Mouse (Mus musculus) liver, adult 2 months (tissue): Measurements from ENCODE around the gene Igfbpl1. TPM values are rescaled to one million over a fixed set of nuclear protein-coding genes. Genes with fewer than 3 reads are reported as not detected.

Experiments
- DNase-seq: peaks from one replicate; pipeline ENCODE4 v3.0.0-alpha.2; 2011; ENCODE audit warnings: low read depth, low spot score; ENCODE audit errors: extremely low read depth
- H3K27ac ChIP-seq: fragments of 200-500 bp; replicated peaks from 2 replicates; pipeline ENCODE4 v1.5.1; 2012; ENCODE audit warnings: low read depth, mild to moderate bottlenecking, control low read depth, inconsistent platforms, low read length; ENCODE audit not compliant: insufficient read depth
- H3K27me3 ChIP-seq: fragments of 200-500 bp; 2 replicates; pipeline ENCODE4 v1.6.1; 2012; ENCODE audit warnings: mild to moderate bottlenecking, moderate library complexity, low read length, inconsistent platforms; ENCODE audit not compliant: control insufficient read depth, insufficient read depth
- H3K36me3 ChIP-seq: fragments of 200-500 bp; 2 replicates; pipeline ENCODE4 v1.6.1; 2012; ENCODE audit warnings: low read length, inconsistent platforms; ENCODE audit not compliant: control insufficient read depth, insufficient read depth
- H3K4me1 ChIP-seq: fragments of 200-500 bp; 2 replicates; pipeline ENCODE4 v1.6.1; 2011; ENCODE audit warnings: low read length; ENCODE audit not compliant: control insufficient read depth, insufficient read depth
- H3K4me3 ChIP-seq: fragments of 200-500 bp; 2 replicates; pipeline ENCODE4 v1.5.1; 2011; ENCODE audit warnings: low read depth, mild to moderate bottlenecking, control low read depth, low read length, moderate library complexity; ENCODE audit not compliant: insufficient read depth
- H3K79me2 ChIP-seq: fragments of 200-500 bp; 2 replicates; pipeline ENCODE4 v1.6.1; 2012; ENCODE audit warnings: inconsistent platforms, mild to moderate bottlenecking, low read length, moderate library complexity; ENCODE audit not compliant: control insufficient read depth, insufficient read depth
- H3K9ac ChIP-seq: fragments of 200-500 bp; 2 replicates; pipeline ENCODE4 v1.6.1; 2012; ENCODE audit warnings: low read depth, mild to moderate bottlenecking, control low read depth, inconsistent platforms, low read length
- CTCF ChIP-seq: fragments of 200-500 bp; IDR thresholded peaks from 2 replicates; pipeline ENCODE4 v1.5.1; 2011; ENCODE audit warnings: low read depth, low read length, control low read depth
- POLR2A ChIP-seq: fragments of 200-500 bp; IDR thresholded peaks from 2 replicates; pipeline ENCODE4 v1.6.1; 2011; ENCODE audit warnings: low read length, control low read depth; ENCODE audit not compliant: insufficient read depth; ENCODE audit errors: extremely low read depth
- WGBS: fragments of 180-500 bp; shearing (Covaris S2); methylation state at CpG from one replicate; pipeline ENCODE4 v1.1.7; 2018; 5-methylcytosine and 5-hydroxymethylcytosine counted together
- polyA plus RNA-seq: library from polyadenylated mRNA; depleted of rRNA; stranded (reverse); fragments of >200 nt; gene quantifications from 2 replicates; pipeline ENCODE4 v1.2.3, GENCODE M21; 2012
- total RNA-seq: library from RNA; depleted of rRNA; stranded (reverse); fragments of >200 nt; gene quantifications from 2 replicates; pipeline ENCODE4 v1.2.3, GENCODE M21; 2014

Gene Igfbpl1
- total and polyA plus RNA-seq, 2 experiments = not detected

DNA sequence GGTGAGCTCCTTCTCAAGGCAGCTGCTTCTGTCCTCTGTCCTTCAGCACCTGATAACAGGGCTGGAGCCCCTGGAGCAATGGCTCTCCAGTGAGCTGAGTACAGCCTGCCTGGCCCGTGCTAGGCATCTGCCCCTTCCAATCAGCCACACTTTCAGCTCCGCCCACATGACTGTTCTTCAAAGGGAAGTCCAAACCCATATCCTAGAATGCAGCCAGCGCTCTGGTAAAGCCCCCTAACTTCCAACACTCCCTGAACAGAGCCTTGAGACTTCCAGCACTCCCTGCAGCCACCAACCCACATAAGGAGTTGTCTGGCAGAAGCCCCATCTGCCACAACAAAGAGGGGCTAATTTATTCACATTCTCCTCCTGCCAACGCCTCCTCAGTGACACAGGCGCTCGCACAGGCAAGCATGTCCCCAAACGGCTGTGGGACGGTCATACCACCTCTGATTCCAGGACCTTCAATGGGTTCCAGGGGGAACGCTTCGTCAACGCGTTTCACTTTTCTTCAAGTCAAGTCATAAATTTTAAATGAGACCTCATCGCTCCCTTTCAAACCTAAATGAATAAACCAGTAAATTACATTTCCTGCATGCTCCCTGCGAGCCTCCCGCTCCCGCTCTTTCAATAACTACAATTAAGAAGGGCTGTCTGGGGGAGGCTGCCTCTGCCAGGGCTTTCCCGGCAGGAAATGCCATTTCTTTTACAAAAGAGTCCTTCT is 7.4 kb downstream of the Igfbpl1 start:
- Histone ChIP-seq H3K36me3 (no peaks in the 10 kb centered on the region), H3K79me2 (no peaks in the 10 kb centered on the region), H3K27ac (no peak overlapping the region), H3K4me1 (peaks cover 3% of the 10 kb centered on the region), H3K27me3 (no peaks in the 10 kb centered on the region), H3K4me3 (no peak overlapping the region), H3K9ac (no peak overlapping the region)
- DNase-seq = no peak
- 39% methylated on average over 17 of the region's 17 CpGs for WGBS
- TF ChIP-seq CTCF (no peak), POLR2A (no peak)

- TF ChIP-seq CTCF (no peak), POLR2A (no peak)
- Histone ChIP-seq H3K27ac (no peak overlapping the region), H3K4me1 (peaks cover 3% of the 10 kb centered on the region), H3K9ac (no peak overlapping the region), H3K4me3 (no peak overlapping the region), H3K36me3 (no peaks in the 10 kb centered on the region), H3K27me3 (no peaks in the 10 kb centered on the region), H3K79me2 (no peaks in the 10 kb centered on the region)
- WGBS = 72% methylated on average over 3 of the region's 4 CpGs
- DNase-seq = no peak
Observed at GRCm38 (mm10) chr4:45818814-45819207, 7.9 kb downstream of the Igfbpl1 start.

DNA sequence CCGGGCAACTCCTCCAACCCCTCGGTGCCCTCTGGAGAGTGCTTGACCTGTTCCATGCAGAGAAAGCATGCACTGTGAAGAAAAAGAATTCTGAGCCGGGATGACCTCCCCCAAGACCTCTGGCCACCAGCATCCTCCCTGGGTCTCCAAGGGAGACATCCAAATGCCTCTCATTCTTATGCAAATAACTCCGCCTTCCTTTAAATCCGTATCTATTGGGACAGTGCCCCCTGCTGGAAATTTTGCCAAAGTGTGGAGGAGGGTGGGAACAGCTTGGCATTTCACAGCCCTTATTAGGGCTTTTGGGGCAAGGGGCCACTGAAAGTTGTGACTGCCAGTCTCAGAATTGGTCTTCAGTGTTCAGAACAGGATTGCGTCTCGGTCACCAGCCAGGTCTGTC is 11.2 kb downstream of the Igfbpl1 start:
- Histone ChIP-seq H3K27me3 (no peaks in the 10 kb centered on the region), H3K9ac (no peak overlapping the region), H3K36me3 (no peaks in the 10 kb centered on the region), H3K79me2 (no peaks in the 10 kb centered on the region), H3K4me1 (peaks cover under 1% of the 10 kb centered on the region), H3K27ac (no peak overlapping the region), H3K4me3 (no peak overlapping the region)
- 54% methylated on average over 7 of the region's 7 CpGs for WGBS
- peak; percentile 9; the same call in 1 of the 2 replicates for TF ChIP-seq CTCF
- no peak for TF ChIP-seq POLR2A
- no peak for DNase-seq

DNA sequence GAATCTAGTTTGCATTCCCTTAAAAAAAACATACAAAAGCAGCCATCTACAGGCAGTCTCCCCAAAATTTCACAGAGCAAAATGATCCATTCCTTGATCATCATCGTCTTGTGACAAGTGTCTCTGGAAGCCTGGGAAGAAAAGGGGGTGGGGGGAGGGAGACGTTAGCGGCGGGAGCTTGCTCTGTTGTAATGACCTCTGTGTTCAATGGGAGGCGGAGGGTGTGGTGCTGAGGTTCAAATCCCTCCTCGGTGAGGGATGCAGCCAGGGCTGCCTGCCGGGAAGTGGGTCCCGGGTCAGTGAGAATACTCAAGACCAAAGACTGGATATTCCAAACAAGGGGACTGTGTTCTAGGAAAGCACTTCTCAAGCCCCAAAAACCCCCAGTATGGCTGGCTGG is 15.5 kb downstream of the Igfbpl1 start:
- Histone ChIP-seq H3K4me3 (no peak overlapping the region), H3K27me3 (no peaks in the 10 kb centered on the region), H3K9ac (no peak overlapping the region), H3K4me1 (no peaks in the 10 kb centered on the region), H3K27ac (no peak overlapping the region), H3K36me3 (no peaks in the 10 kb centered on the region), H3K79me2 (no peaks in the 10 kb centered on the region)
- WGBS = 49% methylated on average over 8 of the region's 8 CpGs
- DNase-seq = no peak
- TF ChIP-seq CTCF (no peak), POLR2A (no peak)

DNA sequence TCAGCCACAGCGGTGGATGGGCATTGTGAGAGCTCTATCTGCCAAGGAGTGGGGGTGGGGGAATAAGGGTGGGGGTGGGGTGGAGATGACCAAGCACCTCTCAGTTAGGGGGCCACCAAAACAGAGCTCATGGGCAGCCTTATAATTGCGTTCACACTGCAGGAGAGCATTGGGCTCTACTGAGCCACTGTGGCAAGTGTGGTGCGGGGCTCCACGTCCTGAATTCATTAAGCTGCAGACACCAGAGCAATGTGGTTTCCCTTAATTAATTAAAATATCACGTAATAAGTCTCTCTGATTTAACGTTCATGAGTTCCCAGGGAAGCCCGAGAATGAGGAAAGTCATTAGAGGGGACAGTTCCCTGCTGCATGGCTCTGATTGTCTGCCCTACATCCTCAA is 18.7 kb downstream of the Igfbpl1 start:
- Histone ChIP-seq H3K27ac (no peak overlapping the region), H3K79me2 (no peaks in the 10 kb centered on the region), H3K9ac (no peak overlapping the region), H3K4me3 (no peak overlapping the region), H3K4me1 (no peaks in the 10 kb centered on the region), H3K27me3 (no peaks in the 10 kb centered on the region), H3K36me3 (no peaks in the 10 kb centered on the region)
- 77% methylated on average over 7 of the region's 7 CpGs for WGBS
- no peak for TF ChIP-seq POLR2A
- TF ChIP-seq CTCF = no peak
- no peak for DNase-seq

GRCm38 (mm10) chr4:45802900-45803299 is 23.8 kb downstream of the Igfbpl1 start:
- H3K4me1 ChIP-seq = peaks cover 3% of the 10 kb centered on the region
- DNase-seq = no peak
- no peaks in the 10 kb centered on the region for H3K36me3 ChIP-seq
- no peaks in the 10 kb centered on the region for H3K79me2 ChIP-seq
- no peaks in the 10 kb centered on the region for H3K27me3 ChIP-seq
- H3K4me3 ChIP-seq = no peak overlapping the region
- no peak overlapping the region for H3K27ac ChIP-seq
- H3K9ac ChIP-seq = no peak overlapping the region
- WGBS = 96% methylated on average over 14 of the region's 14 CpGs
- no peak for TF ChIP-seq CTCF
- TF ChIP-seq POLR2A = no peak
